Mouse (Mus musculus): ENCODE measurements at regions not wholly inside any gene's neighbourhood (a gene's known extent, or its start where the extent isn't known, plus 50 kb on each side); places are given as distances from the start of the nearest gene placed in this dataset.

- no peak for ATAC-seq (ENCODE audit: borderline replicate concordance, extremely low read depth, low FRiP score, low TSS enrichment)
- peaks cover 5% of the 10 kb centered on the region; the same call in 1 of the 2 replicates for H3K4me1 ChIP-seq
Measured at GRCm38 (mm10) chr10:96381664-96382063, 235.1 kb upstream of the Btg1 start.

DNA sequence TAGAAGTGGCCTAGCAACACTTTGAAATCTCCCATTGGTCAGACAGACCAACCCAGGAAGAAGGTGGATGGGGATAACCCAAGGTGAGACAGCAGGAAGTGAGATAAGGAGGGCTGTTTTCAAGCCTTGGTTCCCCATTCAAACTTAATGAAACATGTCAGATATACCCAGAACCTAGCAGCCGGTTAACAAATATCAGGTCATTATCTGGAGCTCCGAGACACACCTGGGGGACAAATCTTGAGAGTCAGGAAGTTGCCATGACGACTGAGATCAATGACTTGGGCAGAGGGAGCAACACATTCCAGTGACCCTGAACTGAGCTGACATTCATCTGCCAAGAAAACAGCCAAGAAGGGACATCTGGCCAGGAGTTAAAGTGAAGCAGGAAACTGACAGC lies 225.1 kb upstream of the Btg1 start:
- Histone ChIP-seq H3K9me3 (no peaks in the 10 kb centered on the region), H3K27ac (no peak overlapping the region), H3K4me3 (no peak overlapping the region), H3K9ac (no peak overlapping the region), H3K4me2 (no peak overlapping the region), H3K4me1 (peaks cover 5% of the 10 kb centered on the region; the same call in 1 of the 2 replicates), H3K27me3 (no peaks in the 10 kb centered on the region), H3K36me3 (no peaks in the 10 kb centered on the region)
- no peak for ATAC-seq (ENCODE audit: borderline replicate concordance, extremely low read depth, low FRiP score, low TSS enrichment)
- 42% methylated on average over 3 of the region's 3 CpGs for WGBS

More at GRCm38 (mm10) chr10:96381664-96382063, 235.1 kb upstream of the Btg1 start:
- Histone ChIP-seq H3K27ac (no peak overlapping the region), H3K4me3 (no peak overlapping the region), H3K4me2 (no peak overlapping the region), H3K27me3 (no peaks in the 10 kb centered on the region), H3K36me3 (no peaks in the 10 kb centered on the region), H3K9me3 (no peaks in the 10 kb centered on the region), H3K9ac (no peak overlapping the region)
- WGBS = 72% methylated on average over 6 of the region's 6 CpGs

- no peak for ATAC-seq (ENCODE audit: borderline replicate concordance, extremely low read depth, low FRiP score, low TSS enrichment)
- no peak overlapping the region for H3K9ac ChIP-seq
- H3K27ac ChIP-seq = no peak overlapping the region
- no peaks in the 10 kb centered on the region for H3K9me3 ChIP-seq
- H3K4me3 ChIP-seq = no peak overlapping the region
- H3K4me1 ChIP-seq = peaks cover 9% of the 10 kb centered on the region; the same call in 1 of the 2 replicates
- WGBS = 61% methylated on average over 1 of the region's 1 CpGs
- no peak overlapping the region for H3K4me2 ChIP-seq
- H3K36me3 ChIP-seq = no peaks in the 10 kb centered on the region
- H3K27me3 ChIP-seq = no peaks in the 10 kb centered on the region
Measured at GRCm38 (mm10) chr10:96392836-96393235, 224.0 kb upstream of the Btg1 start.

- Histone ChIP-seq H3K27me3 (no peaks in the 10 kb centered on the region), H3K27ac (no peak overlapping the region), H3K36me3 (no peaks in the 10 kb centered on the region), H3K4me1 (peaks cover 7% of the 10 kb centered on the region; the same call in 1 of the 2 replicates), H3K9me3 (no peaks in the 10 kb centered on the region), H3K9ac (no peak overlapping the region), H3K4me2 (no peak overlapping the region), H3K4me3 (no peak overlapping the region)
- no peak for ATAC-seq (ENCODE audit: borderline replicate concordance, extremely low read depth, low FRiP score, low TSS enrichment)
- 86% methylated on average over 3 of the region's 3 CpGs for WGBS
Measured at GRCm38 (mm10) chr10:96394210-96394609, 222.6 kb upstream of the Btg1 start.

- Histone ChIP-seq H3K4me3 (no peak overlapping the region), H3K9me3 (no peaks in the 10 kb centered on the region), H3K27ac (no peak overlapping the region), H3K36me3 (no peaks in the 10 kb centered on the region), H3K4me1 (peaks cover 11% of the 10 kb centered on the region), H3K9ac (no peak overlapping the region), H3K27me3 (no peaks in the 10 kb centered on the region), H3K4me2 (no peak overlapping the region)
- 50% methylated on average over 3 of the region's 3 CpGs for WGBS
- ATAC-seq (ENCODE audit: borderline replicate concordance, extremely low read depth, low FRiP score, low TSS enrichment) = no peak
Measured at GRCm38 (mm10) chr10:96395017-96395416, 221.8 kb upstream of the Btg1 start.

- no peak for ATAC-seq (ENCODE audit: borderline replicate concordance, extremely low read depth, low FRiP score, low TSS enrichment)
- peak overlapping the region; percentile 76 for H3K27ac ChIP-seq
- H3K36me3 ChIP-seq = no peaks in the 10 kb centered on the region
- H3K9ac ChIP-seq = no peak overlapping the region
- no peaks in the 10 kb centered on the region for H3K9me3 ChIP-seq
- no peak overlapping the region for H3K4me2 ChIP-seq
- H3K4me1 ChIP-seq = peaks cover 8% of the 10 kb centered on the region; the same call in 1 of the 2 replicates
- no peaks in the 10 kb centered on the region for H3K27me3 ChIP-seq
- no peak overlapping the region for H3K4me3 ChIP-seq
- 63% methylated on average over 13 of the region's 13 CpGs for WGBS
Measured at GRCm38 (mm10) chr10:96397931-96398561, 218.8 kb upstream of the Btg1 start.

DNA sequence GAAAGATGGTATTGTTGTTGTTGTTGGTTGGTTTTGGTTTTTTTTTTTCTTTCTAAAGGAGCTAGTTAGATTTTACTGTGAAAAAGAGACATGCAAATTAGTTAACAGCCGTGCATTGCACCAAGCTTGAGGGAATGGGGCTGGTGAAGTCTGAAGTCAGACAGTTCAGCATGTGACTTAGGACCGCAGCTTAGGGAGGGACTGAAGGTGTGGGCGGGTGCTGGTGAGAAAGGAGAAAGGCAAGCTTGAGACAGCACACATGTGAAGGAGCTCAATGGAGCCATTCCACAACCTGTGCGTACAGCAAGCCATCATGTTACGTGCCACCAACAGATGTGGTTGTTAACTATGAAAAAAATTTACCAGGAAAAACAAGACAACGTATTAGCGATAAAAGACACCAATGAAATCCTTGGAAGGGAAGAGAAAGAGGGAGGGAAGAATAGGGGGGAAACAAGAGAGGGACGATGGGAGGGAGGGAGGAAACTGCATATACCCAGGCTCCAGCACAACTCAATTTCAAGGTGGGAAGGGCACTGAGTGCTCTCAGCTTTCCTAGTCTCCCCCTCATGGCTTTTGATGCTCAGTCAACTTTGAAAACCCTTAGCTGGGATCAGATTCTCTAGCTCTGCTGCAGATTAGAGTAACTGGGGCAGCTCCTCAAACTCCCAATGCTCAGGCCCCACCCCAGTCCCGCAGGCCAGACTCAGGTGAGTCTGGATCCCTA lies 218.1 kb upstream of the Btg1 start:
- no peak overlapping the region; the same call in 1 of the 2 replicates for H3K27ac ChIP-seq
- no peaks in the 10 kb centered on the region for H3K36me3 ChIP-seq
- H3K27me3 ChIP-seq = no peaks in the 10 kb centered on the region
- 78% methylated on average over 9 of the region's 9 CpGs for WGBS
- H3K4me1 ChIP-seq = peaks cover 8% of the 10 kb centered on the region; the same call in 1 of the 2 replicates
- H3K9ac ChIP-seq = no peak overlapping the region
- no peak overlapping the region for H3K4me3 ChIP-seq
- no peak overlapping the region for H3K4me2 ChIP-seq
- ATAC-seq (ENCODE audit: borderline replicate concordance, extremely low read depth, low FRiP score, low TSS enrichment) = no peak
- H3K9me3 ChIP-seq = no peaks in the 10 kb centered on the region

GRCm38 (mm10) chr10:96399636-96400400 lies 217.0 kb upstream of the Btg1 start:
- 56% methylated on average over 8 of the region's 8 CpGs for WGBS
- ATAC-seq (ENCODE audit: borderline replicate concordance, extremely low read depth, low FRiP score, low TSS enrichment) = no peak
- H3K27ac ChIP-seq = no peak overlapping the region
- H3K4me2 ChIP-seq = no peak overlapping the region
- H3K9me3 ChIP-seq = no peaks in the 10 kb centered on the region
- H3K36me3 ChIP-seq = no peaks in the 10 kb centered on the region
- H3K27me3 ChIP-seq = no peaks in the 10 kb centered on the region
- H3K4me1 ChIP-seq = peaks cover 8% of the 10 kb centered on the region; the same call in 1 of the 2 replicates
- H3K4me3 ChIP-seq = no peak overlapping the region
- H3K9ac ChIP-seq = no peak overlapping the region

GRCm38 (mm10) chr10:96400793-96401192 lies 216.0 kb upstream of the Btg1 start:
- H3K27ac ChIP-seq = no peak overlapping the region
- H3K36me3 ChIP-seq = no peaks in the 10 kb centered on the region
- H3K4me3 ChIP-seq = no peak overlapping the region
- H3K9ac ChIP-seq = no peak overlapping the region
- WGBS = 76% methylated on average over 6 of the region's 6 CpGs
- no peaks in the 10 kb centered on the region for H3K27me3 ChIP-seq
- ATAC-seq (ENCODE audit: borderline replicate concordance, extremely low read depth, low FRiP score, low TSS enrichment) = no peak
- no peaks in the 10 kb centered on the region for H3K9me3 ChIP-seq
- peaks cover 8% of the 10 kb centered on the region; the same call in 1 of the 2 replicates for H3K4me1 ChIP-seq
- no peak overlapping the region for H3K4me2 ChIP-seq

- H3K9me3 ChIP-seq = no peaks in the 10 kb centered on the region
- WGBS = 62% methylated on average over 5 of the region's 5 CpGs
- ATAC-seq (ENCODE audit: borderline replicate concordance, extremely low read depth, low FRiP score, low TSS enrichment) = no peak
Measured at GRCm38 (mm10) chr10:96406306-96406705, 210.5 kb upstream of the Btg1 start.

DNA sequence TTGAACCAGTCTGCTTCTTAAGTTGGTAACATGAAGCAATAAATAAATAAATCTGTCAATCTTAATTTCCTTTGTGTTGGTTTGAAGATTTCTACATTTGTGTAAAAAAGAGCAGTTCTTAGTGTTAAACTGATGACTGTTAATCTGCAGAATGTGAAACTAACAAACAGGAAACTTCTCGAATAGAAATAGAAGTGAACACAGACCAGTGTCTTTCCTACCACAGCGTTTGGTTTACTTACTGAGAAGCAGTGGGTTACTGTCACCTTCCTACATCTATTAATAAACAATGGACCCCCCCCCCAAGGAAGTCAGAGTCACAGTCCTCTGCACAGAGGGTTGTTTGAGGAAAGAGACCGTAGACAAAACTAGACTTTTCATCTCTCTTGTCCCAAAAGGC lies 209.0 kb upstream of the Btg1 start:
- H3K27me3 ChIP-seq = no peaks in the 10 kb centered on the region
- WGBS = 54% methylated on average over 3 of the region's 3 CpGs
- ATAC-seq (ENCODE audit: borderline replicate concordance, extremely low read depth, low FRiP score, low TSS enrichment) = no peak

More at GRCm38 (mm10) chr10:96406306-96406705, 210.5 kb upstream of the Btg1 start:
- Histone ChIP-seq H3K4me2 (no peak overlapping the region), H3K4me1 (no peaks in the 10 kb centered on the region), H3K27me3 (no peaks in the 10 kb centered on the region), H3K9ac (no peak overlapping the region), H3K36me3 (no peaks in the 10 kb centered on the region), H3K27ac (no peak overlapping the region), H3K4me3 (no peak overlapping the region)

GRCm38 (mm10) chr10:96408250-96408649 lies 208.6 kb upstream of the Btg1 start:
- Histone ChIP-seq H3K4me1 (no peaks in the 10 kb centered on the region), H3K27ac (no peak overlapping the region), H3K9me3 (no peaks in the 10 kb centered on the region), H3K4me2 (no peak overlapping the region), H3K27me3 (no peaks in the 10 kb centered on the region), H3K4me3 (no peak overlapping the region), H3K9ac (no peak overlapping the region), H3K36me3 (no peaks in the 10 kb centered on the region)
- ATAC-seq (ENCODE audit: borderline replicate concordance, extremely low read depth, low FRiP score, low TSS enrichment) = no peak
- 45% methylated on average over 2 of the region's 2 CpGs for WGBS

More for the DNA sequence above, 209.0 kb upstream of the Btg1 start:
- H3K9ac ChIP-seq = no peak overlapping the region
- H3K4me3 ChIP-seq = no peak overlapping the region
- no peaks in the 10 kb centered on the region for H3K9me3 ChIP-seq
- H3K4me2 ChIP-seq = no peak overlapping the region
- no peaks in the 10 kb centered on the region for H3K4me1 ChIP-seq
- no peaks in the 10 kb centered on the region for H3K36me3 ChIP-seq
- no peak overlapping the region for H3K27ac ChIP-seq

All from lung, embryonic 15.5 days (tissue).